Mouse (Mus musculus): ENCODE results near the gene Ldlrad3.

Ldlrad3 gene

GRCm38 (mm10) chr2:102185951-102186561, at the start of gene Ldlrad3:
TSS of gene Ldlrad3 (minus strand) at chr2:102186385.
- peak; percentile 83 to 85 for DNase-seq (ENCODE audit: low spot score in 2 of 2)

- no peak for DNase-seq (ENCODE audit: low spot score in 2 of 2)
Measured at GRCm38 (mm10) chr2:102231470-102231869, 45.3 kb upstream of the Ldlrad3 start.

- DNase-seq (ENCODE audit: low spot score in 2 of 2) = no peak
Measured at GRCm38 (mm10) chr2:102229126-102229525, 42.9 kb upstream of the Ldlrad3 start.

GRCm38 (mm10) chr2:102228331-102228730, 42.1 kb upstream of the Ldlrad3 start:
- no peak for DNase-seq (ENCODE audit: low spot score in 2 of 2)

GRCm38 (mm10) chr2:102227839-102228238, 41.7 kb upstream of the Ldlrad3 start:
- no peak for DNase-seq (ENCODE audit: low spot score in 2 of 2)

GRCm38 (mm10) chr2:102226274-102226673, 40.1 kb upstream of the Ldlrad3 start:
- no peak for DNase-seq (ENCODE audit: low spot score in 2 of 2)

GRCm38 (mm10) chr2:102223355-102224128, 37.4 kb upstream of the Ldlrad3 start:
- DNase-seq (ENCODE audit: low spot score in 2 of 2) = no peak

- DNase-seq (ENCODE audit: low spot score in 2 of 2) = no peak
Measured at GRCm38 (mm10) chr2:102222749-102223148, 36.6 kb upstream of the Ldlrad3 start.

GRCm38 (mm10) chr2:102216817-102217216, 30.6 kb upstream of the Ldlrad3 start:
- DNase-seq (ENCODE audit: low spot score in 2 of 2) = no peak

- DNase-seq (ENCODE audit: low spot score in 2 of 2) = no peak
Measured at GRCm38 (mm10) chr2:102212096-102212495, 25.9 kb upstream of the Ldlrad3 start.

GRCm38 (mm10) chr2:102205672-102206399, 19.7 kb upstream of the Ldlrad3 start:
- no peak for DNase-seq (ENCODE audit: low spot score in 2 of 2)

GRCm38 (mm10) chr2:102203478-102203877, 17.3 kb upstream of the Ldlrad3 start:
- DNase-seq (ENCODE audit: low spot score in 2 of 2) = no peak

GRCm38 (mm10) chr2:102202211-102202770, 16.1 kb upstream of the Ldlrad3 start:
- DNase-seq (ENCODE audit: low spot score in 2 of 2) = no peak

GRCm38 (mm10) chr2:102201198-102201948, 15.2 kb upstream of the Ldlrad3 start:
- no peak for DNase-seq (ENCODE audit: low spot score in 2 of 2)

GRCm38 (mm10) chr2:102197332-102197731, 11.1 kb upstream of the Ldlrad3 start:
- no peak for DNase-seq (ENCODE audit: low spot score in 2 of 2)

GRCm38 (mm10) chr2:102196709-102197108, 10.5 kb upstream of the Ldlrad3 start:
- no peak for DNase-seq (ENCODE audit: low spot score in 2 of 2)

GRCm38 (mm10) chr2:102195494-102195893, 9.3 kb upstream of the Ldlrad3 start:
- no peak for DNase-seq (ENCODE audit: low spot score in 2 of 2)

GRCm38 (mm10) chr2:102194247-102194646, 8.1 kb upstream of the Ldlrad3 start:
- no peak for DNase-seq (ENCODE audit: low spot score in 2 of 2)

- DNase-seq (ENCODE audit: low spot score in 2 of 2) = no peak
Measured at GRCm38 (mm10) chr2:102192943-102193820, 7.0 kb upstream of the Ldlrad3 start.

- DNase-seq (ENCODE audit: low spot score in 2 of 2) = no peak
Measured at GRCm38 (mm10) chr2:102191736-102192135, 5.6 kb upstream of the Ldlrad3 start.

GRCm38 (mm10) chr2:102190956-102191355, 4.8 kb upstream of the Ldlrad3 start:
- DNase-seq (ENCODE audit: low spot score in 2 of 2) = no peak

All from right cerebral cortex, postnatal 10 days (tissue).